Mouse (Mus musculus) hindbrain, postnatal 0 days (tissue): ENCODE data around the gene Mvb12b. TPM values are rescaled to one million over a fixed set of nuclear protein-coding genes. Genes with fewer than 3 reads are reported as not detected.

Source experiments
- ATAC-seq: fragments of 200-750 bp; cut with Nextera tagmentation; 2 replicates; pipeline ENCODE4 v1.8.0; 2017; ENCODE audit warnings: mild to moderate bottlenecking, moderate TSS enrichment, moderate library complexity
- DNase-seq: peaks from one replicate; pipeline ENCODE4 v3.0.0-alpha.2; 2015; ENCODE audit warnings: low spot score
- H3K27ac ChIP-seq: fragments of 300-500 bp; sonication (generic); 2 replicates; pipeline ENCODE4 v1.5.1; 2014; ENCODE audit warnings: mild to moderate bottlenecking
- H3K27me3 ChIP-seq: fragments of 300-500 bp; sonication (generic); 2 replicates; pipeline ENCODE4 v1.6.1; 2014; ENCODE audit warnings: low read length, mixed read lengths; ENCODE audit not compliant: insufficient read depth
- H3K36me3 ChIP-seq: fragments of 300-500 bp; sonication (generic); 2 replicates; pipeline ENCODE4 v1.6.1; 2014; ENCODE audit warnings: low read length, mixed read lengths; ENCODE audit not compliant: insufficient read depth
- H3K4me1 ChIP-seq: fragments of 300-500 bp; sonication (generic); 2 replicates; pipeline ENCODE4 v1.6.1; 2014; ENCODE audit warnings: antibody characterized with exemption, low read length, mixed read lengths; ENCODE audit not compliant: insufficient read depth
- H3K4me2 ChIP-seq: fragments of 300-500 bp; sonication (generic); 2 replicates; pipeline ENCODE4 v1.6.1; 2014; ENCODE audit warnings: low read depth, mild to moderate bottlenecking, low read length, moderate library complexity, mixed read lengths
- H3K4me3 ChIP-seq: fragments of 300-500 bp; sonication (generic); 2 replicates; pipeline ENCODE4 v1.5.1; 2014; ENCODE audit warnings: low read length
- H3K9ac ChIP-seq: fragments of 300-500 bp; sonication (generic); replicated peaks from 2 replicates; pipeline ENCODE4 v1.6.1; 2014; ENCODE audit warnings: mild to moderate bottlenecking, low read length, moderate library complexity, mixed read lengths
- H3K9me3 ChIP-seq: fragments of 300-500 bp; sonication (generic); 2 replicates; pipeline ENCODE4 v1.6.1; 2016; ENCODE audit warnings: low read length, mixed read lengths
- CTCF ChIP-seq: IDR thresholded peaks from 2 replicates; pipeline ENCODE4 v1.5.1; 2016; ENCODE audit warnings: antibody characterized with exemption, control low read depth, low read depth
- WGBS: fragments of 180-500 bp; shearing (Covaris S2); extraction: QIAGEN DNeasy Blood & Tissue Kit; methylation state at CpG from one replicate; pipeline ENCODE4 v1.1.7; 2014; 5-methylcytosine and 5-hydroxymethylcytosine counted together
- polyA plus RNA-seq: library from polyadenylated mRNA; unstranded; fragments of >200 nt; fragmentation: Nextera tagmentation; extraction: Ambion mirVana; gene quantifications from 2 replicates; pipeline ENCODE4 v1.2.1, GENCODE M21; 2015
- total RNA-seq: library from RNA; depleted of rRNA; stranded (reverse); fragments of >200 nt; gene quantifications from 2 replicates; pipeline ENCODE4 v1.2.3, GENCODE M21; 2014

The Mvb12b gene
- total and polyA plus RNA-seq, 2 experiments from 2014 or later, result 64.1 to 134 TPM

GRCm38 (mm10) chr2:33809081-33809480 lies 78.7 kb downstream of the Mvb12b start:
- Histone ChIP-seq H3K4me2 (no peak overlapping the region), H3K9me3 (no peaks in the 10 kb centered on the region), H3K4me3 (no peak overlapping the region), H3K36me3 (no peaks in the 10 kb centered on the region; the same call in 1 of the 2 replicates), H3K9ac (no peak overlapping the region), H3K27me3 (no peaks in the 10 kb centered on the region), H3K4me1 (peaks cover 35% of the 10 kb centered on the region), H3K27ac (no peak overlapping the region)
- 52% methylated on average over 3 of the region's 3 CpGs for WGBS
- DNase-seq (no peak), ATAC-seq (no peak)
- no peak for TF ChIP-seq CTCF

- ATAC-seq (no peak), DNase-seq (no peak)
- 94% methylated on average over 5 of the region's 5 CpGs for WGBS
- Histone ChIP-seq H3K27ac (no peak overlapping the region), H3K9ac (no peak overlapping the region), H3K4me2 (no peak overlapping the region), H3K9me3 (no peaks in the 10 kb centered on the region), H3K4me3 (no peak overlapping the region), H3K36me3 (no peaks in the 10 kb centered on the region; the same call in 1 of the 2 replicates), H3K4me1 (peaks cover 25% of the 10 kb centered on the region), H3K27me3 (no peaks in the 10 kb centered on the region)
- no peak for TF ChIP-seq CTCF
These were observed 79.7 kb downstream of the Mvb12b start for GRCm38 (mm10) chr2:33808032-33808431.

- H3K36me3 ChIP-seq, result peaks cover 14% of the 10 kb centered on the region
- H3K4me2 ChIP-seq, result no peak overlapping the region
- H3K27me3 ChIP-seq, result no peaks in the 10 kb centered on the region
- no peak for ATAC-seq
- no peak for DNase-seq
- peaks cover 13% of the 10 kb centered on the region; the same call in 1 of the 2 replicates for H3K4me1 ChIP-seq
- H3K27ac ChIP-seq, result no peak overlapping the region
- WGBS, result 68% methylated on average over 11 of the region's 11 CpGs
- TF ChIP-seq CTCF, result no peak
- H3K9me3 ChIP-seq, result no peaks in the 10 kb centered on the region
- no peak overlapping the region for H3K4me3 ChIP-seq
- no peak overlapping the region for H3K9ac ChIP-seq
These were observed 82.1 kb downstream of the Mvb12b start for GRCm38 (mm10) chr2:33805640-33806039.

GRCm38 (mm10) chr2:33803717-33804214 lies 84.0 kb downstream of the Mvb12b start:
- no peak overlapping the region for H3K4me3 ChIP-seq
- 83% methylated on average over 4 of the region's 4 CpGs for WGBS
- DNase-seq (no peak), ATAC-seq (no peak)
- peaks cover 14% of the 10 kb centered on the region for H3K36me3 ChIP-seq
- no peak overlapping the region for H3K9ac ChIP-seq
- H3K4me1 ChIP-seq, result no peaks in the 10 kb centered on the region
- TF ChIP-seq CTCF, result no peak
- H3K9me3 ChIP-seq, result no peaks in the 10 kb centered on the region
- no peaks in the 10 kb centered on the region for H3K27me3 ChIP-seq
- no peak overlapping the region for H3K4me2 ChIP-seq
- H3K27ac ChIP-seq, result peak overlapping the region; percentile 45; the same call in 1 of the 2 replicates

GRCm38 (mm10) chr2:33803083-33803615 lies 84.6 kb downstream of the Mvb12b start:
- Histone ChIP-seq H3K9ac (no peak overlapping the region), H3K9me3 (no peaks in the 10 kb centered on the region), H3K36me3 (peaks cover 14% of the 10 kb centered on the region), H3K4me3 (no peak overlapping the region), H3K27me3 (no peaks in the 10 kb centered on the region), H3K4me1 (no peaks in the 10 kb centered on the region), H3K4me2 (no peak overlapping the region), H3K27ac (peak overlapping the region; percentile 45; the same call in 1 of the 2 replicates)
- DNase-seq, result no peak
- WGBS, result 56% methylated on average over 12 of the region's 12 CpGs
- no peak for TF ChIP-seq CTCF
- peak; percentile 46; the same call in 1 of the 2 replicates for ATAC-seq

- 54% methylated on average over 13 of the region's 13 CpGs for WGBS
- H3K4me1 ChIP-seq, result no peaks in the 10 kb centered on the region
These were observed 86.0 kb downstream of the Mvb12b start for GRCm38 (mm10) chr2:33801760-33802159.

GRCm38 (mm10) chr2:33801336-33801735 lies 86.4 kb downstream of the Mvb12b start:
- no peaks in the 10 kb centered on the region for H3K9me3 ChIP-seq
- no peak overlapping the region for H3K4me3 ChIP-seq
- H3K36me3 ChIP-seq, result peaks cover 14% of the 10 kb centered on the region
- no peak overlapping the region for H3K4me2 ChIP-seq
- no peak overlapping the region for H3K27ac ChIP-seq
- no peaks in the 10 kb centered on the region for H3K27me3 ChIP-seq
- DNase-seq (no peak), ATAC-seq (no peak)
- no peak overlapping the region for H3K9ac ChIP-seq
- no peak for TF ChIP-seq CTCF
- no peaks in the 10 kb centered on the region for H3K4me1 ChIP-seq
- whole genome bisulfite sequencing, result 70% methylated on average over 8 of the region's 8 CpGs

More at GRCm38 (mm10) chr2:33801760-33802159, 86.0 kb downstream of the Mvb12b start:
- Histone ChIP-seq H3K27me3 (no peaks in the 10 kb centered on the region), H3K9me3 (no peaks in the 10 kb centered on the region), H3K4me2 (no peak overlapping the region), H3K4me3 (no peak overlapping the region), H3K36me3 (peaks cover 14% of the 10 kb centered on the region), H3K9ac (no peak overlapping the region), H3K27ac (no peak overlapping the region)
- DNase-seq (no peak), ATAC-seq (no peak)
- TF ChIP-seq CTCF, result no peak
